Comparison of ENCODE assay signal across 23 mouse cellular contexts in the genomic region with DNA sequence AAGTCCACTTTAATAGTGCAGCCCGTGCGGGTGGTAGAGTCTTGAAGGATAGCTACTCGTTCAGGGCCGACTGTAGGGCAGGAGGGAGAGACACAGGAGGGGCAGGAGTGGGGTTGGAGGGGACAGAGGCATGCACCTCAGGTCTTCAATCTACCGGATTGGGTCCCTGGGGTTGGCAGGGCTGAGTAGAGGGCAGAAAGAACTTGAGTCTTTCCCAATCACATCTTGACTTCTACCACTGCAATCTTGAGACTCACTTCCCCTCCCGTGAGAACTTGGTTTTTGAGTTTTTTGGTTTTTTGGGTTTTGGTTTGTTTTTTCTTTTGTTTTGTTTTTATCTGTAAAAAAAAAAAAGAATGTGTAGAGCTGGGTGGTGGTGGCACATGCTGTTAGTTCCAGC. TPM values are rescaled to one million over a fixed set of nuclear protein-coding genes. Genes with fewer than 3 reads are reported as not detected.
"Had no signal": no experiment of that assay in that cellular context is flagged by ENCODE, and none has a peak within 500 bp of the region (broad histone marks: within the 10 kb centered on the region; RNA-seq: fewer than 3 reads in every experiment).

No protein-coding gene starts in this region.

- DNase-seq: lung, adult 18-20 months; lung, embryonic 14.5 days; lung, postnatal 10 days; lung, postnatal 4 days; midbrain, embryonic 14.5 days; retina, postnatal 1 day; right cerebral cortex, postnatal 14 days; thymus, adult 2 months; thymus, postnatal 25 days; thymus, postnatal 4 days had no signal

- ATAC-seq: midbrain, embryonic 16.5 days had no signal

RNA-seq across cellular contexts. Expression of a gene that starts 4.5 kb away (rescaled TPM):
- total RNA-seq: megakaryocyte-erythroid progenitor cell, adult 5-6 weeks had no signal
- polyA plus RNA-seq: liver, embryonic 14.5 days; lung, embryonic 14.5 days; spleen, adult 2 months had no signal

RNA-seq across cellular contexts. Expression of a gene that starts 4.8 kb away (rescaled TPM):
- total RNA-seq: megakaryocyte-erythroid progenitor cell, adult 5-6 weeks had no signal
- polyA plus RNA-seq: liver, embryonic 16.5 days; lung, embryonic 14.5 days; lung, embryonic 16.5 days; midbrain, embryonic 14.5 days; neural tube, embryonic 11.5 days; stomach, embryonic 15.5 days; stomach, postnatal 0 days had no signal

RNA-seq across cellular contexts. Expression of a gene that starts 31.5 kb away (rescaled TPM):
- total RNA-seq: megakaryocyte-erythroid progenitor cell, adult 5-6 weeks had no signal
- polyA plus RNA-seq: liver, embryonic 16.5 days; lung, embryonic 14.5 days; lung, embryonic 16.5 days; midbrain, embryonic 12.5 days; midbrain, embryonic 14.5 days; midbrain, embryonic 16.5 days; neural tube, embryonic 11.5 days; neural tube, embryonic 13.5 days; neural tube, embryonic 15.5 days; testis, adult 2 months had no signal

RNA-seq across cellular contexts. Expression of a gene that starts 33.7 kb away (rescaled TPM):
- total RNA-seq: megakaryocyte-erythroid progenitor cell, adult 5-6 weeks had no signal

RNA-seq across cellular contexts. Expression of a gene that starts 59.7 kb away (rescaled TPM):
- total RNA-seq: megakaryocyte-erythroid progenitor cell, adult 5-6 weeks had no signal
- polyA plus RNA-seq: midbrain, embryonic 14.5 days; neural tube, embryonic 13.5 days; testis, adult 2 months had no signal
